Mouse (Mus musculus) Patski (cell line): ENCODE measurements at regions not wholly inside any gene's neighbourhood (a gene's known extent, or its start where the extent isn't known, plus 50 kb on each side); places are given as distances from the start of the nearest gene placed in this dataset.

ENCODE experiments used
- ATAC-seq: fragments of 100-300 bp; one replicate; pipeline ENCODE4 v1.8.0; 2021
- CTCF ChIA-PET: fragments of 350-600 bp; sonication (Branson Sonifier 250); formaldehyde crosslinking; loops from one replicate; lab custom pipeline; 2022; ENCODE audit warnings: inconsistent platforms; lab: Charles Lee
- POLR2A ChIA-PET: fragments of 350-600 bp; sonication (Branson Sonifier 250); formaldehyde crosslinking; loops from one replicate; lab custom pipeline; 2022; ENCODE audit warnings: antibody characterized with exemption, inconsistent platforms; lab: Charles Lee
- DNase-seq: peaks from one replicate; pipeline ENCODE4 v3.0.0-alpha.2; 2011; ENCODE audit warnings: low read depth, low spot score
- H3K27me3 ChIP-seq: fragments of 371-371 bp; one replicate; pipeline ENCODE4 v1.5.1; 2021
- CTCF ChIP-seq: fragments of 100-300 bp; IDR thresholded peaks from one replicate; pipeline ENCODE4 v1.5.1; 2021
- in situ Hi-C: fragments of 300-500 bp; cut with MboI; formaldehyde crosslinking; loops from 3 replicates; pipeline ENCODE4 v1.11.1; 2018; ENCODE audit warnings: low pct_unique_long_range_greater_than_20kb, mixed read lengths

- DNase-seq (no peak), ATAC-seq (no peak)
- CTCF ChIA-PET: no interaction called here
- in situ Hi-C loops: no loop called here
- POLR2A ChIA-PET: no interaction called here
- peaks cover 11% of the 10 kb centered on the region for H3K27me3 ChIP-seq
- no peak for TF ChIP-seq CTCF
These were observed 370.8 kb downstream of the Bcl11a start for GRCm38 (mm10) chr11:24448608-24449007.

GRCm38 (mm10) chr11:24452267-24452666, 374.4 kb downstream of the Bcl11a start:
- no peak for ATAC-seq
- POLR2A ChIA-PET: no interaction called here
- CTCF ChIA-PET: no interaction called here

GRCm38 (mm10) chr11:24464642-24465041, 386.8 kb downstream of the Bcl11a start:
- H3K27me3 ChIP-seq: no peaks in the 10 kb centered on the region
- in situ Hi-C loops: no loop called here
- ATAC-seq (no peak), DNase-seq (no peak)
- CTCF ChIA-PET: interaction anchor here (1.3 to 1.5 kb wide), 2 partner anchors 11 to 13 kb away, joined by 3 read pairs; no protein-coding TSS in a partner anchor
- POLR2A ChIA-PET: no interaction called here
- TF ChIP-seq CTCF: no peak

More at GRCm38 (mm10) chr11:24452267-24452666, 374.4 kb downstream of the Bcl11a start:
- in situ Hi-C loops: no loop called here
- peaks cover 7% of the 10 kb centered on the region for H3K27me3 ChIP-seq
- no peak for TF ChIP-seq CTCF
- no peak for DNase-seq

- CTCF ChIA-PET: interaction anchor here (1.3 kb wide), 1 partner anchor 11 kb away, joined by 3 read pairs; no protein-coding TSS in a partner anchor
- POLR2A ChIA-PET: no interaction called here
- TF ChIP-seq CTCF: no peak
- ATAC-seq (no peak), DNase-seq (no peak)
- H3K27me3 ChIP-seq: no peaks in the 10 kb centered on the region
- in situ Hi-C loops: no loop called here
These were observed 389.6 kb downstream of the Bcl11a start for GRCm38 (mm10) chr11:24467458-24467857.

- ATAC-seq: no peak
- in situ Hi-C loops: no loop called here
- TF ChIP-seq CTCF: no peak
- DNase-seq: no peak
- POLR2A ChIA-PET: no interaction called here
- CTCF ChIA-PET: no interaction called here
- peaks cover 5% of the 10 kb centered on the region for H3K27me3 ChIP-seq
These were observed 392.6 kb downstream of the Bcl11a start for GRCm38 (mm10) chr11:24470469-24470868.

GRCm38 (mm10) chr11:24472617-24473367, 394.9 kb downstream of the Bcl11a start:
- POLR2A ChIA-PET: interaction anchor here (0.6 kb wide), 1 partner anchor 324 kb away, joined by 3 read pairs; no protein-coding TSS in a partner anchor
- TF ChIP-seq CTCF: no peak
- CTCF ChIA-PET: no interaction called here
- in situ Hi-C loops: no loop called here
- ATAC-seq: no peak
- peaks cover 5% of the 10 kb centered on the region for H3K27me3 ChIP-seq
- no peak for DNase-seq

- DNase-seq (no peak), ATAC-seq (no peak)
- in situ Hi-C loops: no loop called here
- CTCF ChIA-PET: no interaction called here
- peaks cover 5% of the 10 kb centered on the region for H3K27me3 ChIP-seq
- no peak for TF ChIP-seq CTCF
- POLR2A ChIA-PET: no interaction called here
These were observed 395.6 kb downstream of the Bcl11a start for GRCm38 (mm10) chr11:24473368-24474010.

- CTCF ChIA-PET: no interaction called here
- DNase-seq (no peak), ATAC-seq (no peak)
- TF ChIP-seq CTCF: no peak
- POLR2A ChIA-PET: no interaction called here
- no peaks in the 10 kb centered on the region for H3K27me3 ChIP-seq
- in situ Hi-C loops: no loop called here
These were observed 425.0 kb downstream of the Bcl11a start for GRCm38 (mm10) chr11:24502722-24503424.

- ChIA-PET CTCF (interaction anchor here (0.8 kb wide), 1 partner anchor 25 kb away, joined by 3 read pairs; no protein-coding TSS in a partner anchor), POLR2A (no interaction called here)
- no peak for TF ChIP-seq CTCF
- ATAC-seq (no peak), DNase-seq (no peak)
- H3K27me3 ChIP-seq: no peaks in the 10 kb centered on the region
- in situ Hi-C loops: no loop called here
These were observed 437.7 kb downstream of the Bcl11a start for GRCm38 (mm10) chr11:24515568-24515967.

GRCm38 (mm10) chr11:24535462-24535861, 457.6 kb downstream of the Bcl11a start:
- TF ChIP-seq CTCF: no peak
- CTCF ChIA-PET: no interaction called here
- no peak for DNase-seq
- in situ Hi-C loops: no loop called here
- no peaks in the 10 kb centered on the region for H3K27me3 ChIP-seq
- POLR2A ChIA-PET: no interaction called here
- ATAC-seq: no peak
